Mouse (Mus musculus) liver, embryonic 15.5 days (tissue): ENCODE data around the gene Traf4. TPM values are rescaled to one million over a fixed set of nuclear protein-coding genes. Genes with fewer than 3 reads are reported as not detected.
A peak's percentile ranks its signal among the peaks of the same experiment; 100 is the strongest.

Experiments used
- ATAC-seq: fragments of 200-750 bp; cut with Nextera tagmentation; 2 replicates; pipeline ENCODE4 v1.8.0; 2017; ENCODE audit warnings: moderate number of reproducible peaks, mild to moderate bottlenecking, moderate library complexity; ENCODE audit not compliant: insufficient read depth
- H3K27ac ChIP-seq: fragments of 300-500 bp; sonication (generic); replicated peaks from 2 replicates; pipeline ENCODE4 v1.5.1; 2015; ENCODE audit warnings: mild to moderate bottlenecking, inconsistent platforms
- H3K27me3 ChIP-seq: fragments of 300-500 bp; sonication (generic); 2 replicates; pipeline ENCODE4 v1.6.1; 2015; ENCODE audit warnings: mild to moderate bottlenecking, inconsistent platforms
- H3K36me3 ChIP-seq: fragments of 300-500 bp; sonication (generic); replicated peaks from 2 replicates; pipeline ENCODE4 v1.6.1; 2015; ENCODE audit warnings: moderate library complexity, mild to moderate bottlenecking, inconsistent platforms
- H3K4me1 ChIP-seq: fragments of 300-500 bp; sonication (generic); replicated peaks from 2 replicates; pipeline ENCODE4 v1.6.1; 2015; ENCODE audit warnings: inconsistent platforms
- H3K4me2 ChIP-seq: fragments of 300-500 bp; sonication (generic); 2 replicates; pipeline ENCODE4 v1.6.1; 2015; ENCODE audit warnings: moderate library complexity, mild to moderate bottlenecking, inconsistent platforms
- H3K4me3 ChIP-seq: fragments of 300-500 bp; sonication (generic); replicated peaks from 2 replicates; pipeline ENCODE4 v1.5.1; 2015; ENCODE audit warnings: mild to moderate bottlenecking, inconsistent platforms
- H3K9ac ChIP-seq: fragments of 300-500 bp; sonication (generic); 2 replicates; pipeline ENCODE4 v1.6.1; 2015; ENCODE audit warnings: moderate library complexity, mild to moderate bottlenecking, inconsistent platforms
- H3K9me3 ChIP-seq: fragments of 300-500 bp; sonication (generic); replicated peaks from 2 replicates; pipeline ENCODE4 v1.6.1; 2016; ENCODE audit warnings: inconsistent platforms
- WGBS: fragments of 180-500 bp; shearing (Covaris S2); methylation state at CpG from one replicate; pipeline ENCODE4 v1.1.7; 2015; ENCODE audit warnings: mixed read lengths; ENCODE audit not compliant: insufficient replicate concordance; 5-methylcytosine and 5-hydroxymethylcytosine counted together
- polyA plus RNA-seq: library from polyadenylated mRNA; unstranded; fragments of >200 nt; fragmentation: Nextera tagmentation; extraction: Ambion mirVana; gene quantifications from 2 replicates; pipeline ENCODE4 v1.2.1, GENCODE M21; 2015

The Traf4 gene
- polyA plus RNA-seq, 1 experiment from 2014 or later, result 27.5 TPM

- 84% methylated on average over 3 of the region's 3 CpGs for WGBS
- ATAC-seq, result no peak
- H3K4me1 ChIP-seq, result peaks cover 67% of the 10 kb centered on the region
- H3K27ac ChIP-seq, result no peak overlapping the region; the same call in 1 of the 2 replicates
- H3K27me3 ChIP-seq, result no peaks in the 10 kb centered on the region
- no peak overlapping the region for H3K4me2 ChIP-seq
- H3K9me3 ChIP-seq, result no peaks in the 10 kb centered on the region
- H3K4me3 ChIP-seq, result no peak overlapping the region
- H3K9ac ChIP-seq, result no peak overlapping the region
- peaks cover 2% of the 10 kb centered on the region; the same call in 1 of the 2 replicates for H3K36me3 ChIP-seq
Measured at GRCm38 (mm10) chr11:78174506-78174905, 9.1 kb upstream of the Traf4 start.

- Histone ChIP-seq H3K9me3 (no peaks in the 10 kb centered on the region), H3K36me3 (no peaks in the 10 kb centered on the region), H3K9ac (no peak overlapping the region), H3K27ac (no peak overlapping the region), H3K27me3 (no peaks in the 10 kb centered on the region), H3K4me1 (peaks cover 77% of the 10 kb centered on the region), H3K4me3 (no peak overlapping the region), H3K4me2 (no peak overlapping the region)
- ATAC-seq, result no peak
- 81% methylated on average over 19 of the region's 19 CpGs for WGBS
Measured at GRCm38 (mm10) chr11:78172748-78173383, 7.5 kb upstream of the Traf4 start.

- Histone ChIP-seq H3K27ac (no peak overlapping the region), H3K9ac (no peak overlapping the region), H3K36me3 (no peaks in the 10 kb centered on the region), H3K4me2 (no peak overlapping the region), H3K9me3 (no peaks in the 10 kb centered on the region), H3K4me3 (no peak overlapping the region), H3K4me1 (peaks cover 83% of the 10 kb centered on the region), H3K27me3 (no peaks in the 10 kb centered on the region)
- 82% methylated on average over 16 of the region's 16 CpGs for WGBS
- ATAC-seq, result no peak
Measured at GRCm38 (mm10) chr11:78172034-78172747, 6.8 kb upstream of the Traf4 start.

GRCm38 (mm10) chr11:78171328-78171727 is 5.9 kb upstream of the Traf4 start:
- H3K9me3 ChIP-seq, result no peaks in the 10 kb centered on the region
- H3K9ac ChIP-seq, result no peak overlapping the region
- no peak for ATAC-seq
- H3K4me1 ChIP-seq, result peaks cover 89% of the 10 kb centered on the region
- 65% methylated on average over 4 of the region's 4 CpGs for WGBS
- no peaks in the 10 kb centered on the region for H3K36me3 ChIP-seq
- H3K4me3 ChIP-seq, result no peak overlapping the region
- H3K4me2 ChIP-seq, result no peak overlapping the region
- H3K27me3 ChIP-seq, result no peaks in the 10 kb centered on the region
- no peak overlapping the region for H3K27ac ChIP-seq

DNA sequence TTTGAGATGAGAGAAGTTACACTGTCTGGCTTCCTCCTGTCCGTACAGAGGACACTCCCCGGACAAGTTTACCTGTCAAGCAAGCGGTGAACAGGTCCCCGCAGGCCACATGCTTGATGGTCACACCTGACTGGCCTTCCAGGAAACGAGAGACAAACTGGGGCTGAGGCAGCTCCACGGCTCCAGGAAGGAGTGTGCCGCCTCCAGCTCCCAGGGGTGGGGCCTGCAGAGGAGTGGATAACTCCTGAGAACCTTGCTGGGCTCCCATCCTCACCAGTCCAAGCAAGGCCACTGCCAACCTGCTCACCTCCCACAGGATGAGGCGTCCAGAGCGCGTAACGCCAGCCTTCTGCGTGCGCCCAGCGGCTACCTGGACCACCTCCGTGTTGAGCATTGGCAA is 4.9 kb upstream of the Traf4 start:
- no peaks in the 10 kb centered on the region for H3K36me3 ChIP-seq
- ATAC-seq, result no peak
- WGBS, result 86% methylated on average over 15 of the region's 15 CpGs
- H3K27ac ChIP-seq, result peak overlapping the region; percentile 86
- peaks cover 90% of the 10 kb centered on the region for H3K4me1 ChIP-seq
- H3K4me2 ChIP-seq, result peak overlapping the region; percentile 73; the same call in 1 of the 2 replicates
- H3K4me3 ChIP-seq, result no peak overlapping the region
- no peaks in the 10 kb centered on the region for H3K27me3 ChIP-seq
- no peak overlapping the region for H3K9ac ChIP-seq
- H3K9me3 ChIP-seq, result no peaks in the 10 kb centered on the region

DNA sequence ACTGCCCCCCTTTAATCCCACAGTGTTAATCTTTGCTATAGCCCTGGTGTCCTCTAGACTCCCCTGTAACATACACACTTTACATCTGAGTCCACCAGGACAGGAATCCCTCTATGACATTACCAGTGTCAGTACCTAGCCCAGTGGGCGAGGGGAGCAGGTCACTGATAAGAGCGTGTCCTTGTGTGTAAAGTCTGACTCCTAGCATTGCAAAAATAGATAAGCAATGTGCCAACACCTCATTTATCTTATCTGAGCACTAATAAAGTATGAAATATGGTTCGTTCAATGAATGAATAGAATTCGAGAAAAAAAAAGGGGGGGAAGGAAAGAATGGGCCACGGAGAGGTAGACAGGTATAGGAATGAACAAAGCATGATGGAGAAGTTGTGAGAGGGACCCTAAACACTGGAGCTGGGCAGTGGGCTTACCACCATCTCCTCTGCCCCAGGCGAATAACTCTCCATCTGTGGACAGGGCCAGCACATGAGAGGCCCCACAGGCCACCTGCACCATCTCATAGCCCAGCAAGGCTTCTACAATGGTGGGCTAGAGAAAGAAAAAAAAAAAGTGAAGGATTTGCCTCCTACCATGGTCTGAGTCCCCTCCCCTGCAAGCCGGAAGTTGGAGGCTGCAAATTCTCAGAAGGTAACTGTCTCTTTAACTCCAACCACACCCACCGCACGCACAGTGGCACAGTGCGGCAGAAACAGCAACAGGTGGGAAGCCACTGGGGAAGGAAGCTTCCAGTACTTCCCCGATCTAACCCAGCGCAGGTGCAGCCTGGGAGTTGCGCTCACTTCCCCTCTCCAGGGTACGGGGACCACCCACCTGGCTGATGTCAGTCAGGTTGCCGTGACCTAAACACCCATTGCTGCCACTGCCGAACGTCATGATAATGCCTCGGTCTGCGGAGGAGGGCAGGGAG is 3.4 kb upstream of the Traf4 start:
- Histone ChIP-seq H3K27me3 (no peaks in the 10 kb centered on the region), H3K9ac (peak overlapping the region; percentile 55), H3K36me3 (no peaks in the 10 kb centered on the region), H3K4me3 (peak overlapping the region; percentile 55), H3K27ac (peak overlapping the region; percentile 86), H3K4me1 (peaks cover 91% of the 10 kb centered on the region), H3K4me2 (peak overlapping the region; percentile 73), H3K9me3 (no peaks in the 10 kb centered on the region)
- WGBS, result 11% methylated on average over 19 of the region's 19 CpGs
- ATAC-seq, result peak; percentile 56

DNA sequence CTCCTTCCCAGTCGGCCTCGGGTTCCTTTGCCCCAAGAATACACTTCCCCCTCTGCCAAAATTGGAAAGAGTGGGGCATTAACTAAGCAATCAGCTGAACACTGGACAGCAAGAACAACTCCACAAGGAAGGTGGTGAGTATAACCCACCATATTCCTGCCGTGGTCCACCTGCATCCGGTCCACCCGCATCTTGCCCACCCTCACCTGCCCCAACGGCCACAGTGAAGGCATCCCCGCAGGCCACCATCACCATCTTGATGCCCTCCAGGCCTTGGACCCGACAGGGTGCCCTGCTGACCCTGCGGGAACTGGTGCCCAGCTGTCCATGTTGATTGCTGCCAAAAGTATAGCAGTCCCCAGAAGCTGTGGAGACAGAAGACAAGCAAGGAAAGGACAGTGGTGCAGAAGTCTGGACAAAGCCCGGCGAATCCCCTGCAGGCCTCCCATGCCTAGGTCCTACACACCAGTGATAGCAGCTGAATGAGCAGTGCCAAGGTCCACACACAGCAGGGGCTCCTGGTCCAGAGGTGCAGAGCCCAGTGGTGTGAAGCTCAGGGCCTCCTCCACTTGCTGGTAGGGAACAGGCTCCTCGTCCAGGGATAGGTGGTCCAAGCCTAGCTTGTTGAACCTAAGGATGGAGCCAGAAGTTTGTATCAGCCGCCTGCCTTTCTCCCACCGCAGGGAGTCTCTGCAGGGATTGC is 2.0 kb upstream of the Traf4 start:
- no peaks in the 10 kb centered on the region for H3K9me3 ChIP-seq
- peak overlapping the region; percentile 86 for H3K27ac ChIP-seq
- peaks cover 94% of the 10 kb centered on the region for H3K4me1 ChIP-seq
- H3K36me3 ChIP-seq, result peaks cover 4% of the 10 kb centered on the region; the same call in 1 of the 2 replicates
- H3K9ac ChIP-seq, result no peak overlapping the region
- WGBS, result 86% methylated on average over 14 of the region's 14 CpGs
- H3K4me2 ChIP-seq, result peak overlapping the region; percentile 73
- H3K27me3 ChIP-seq, result no peaks in the 10 kb centered on the region
- no peak for ATAC-seq
- H3K4me3 ChIP-seq, result no peak overlapping the region

GRCm38 (mm10) chr11:78166640-78167039 is 1.3 kb upstream of the Traf4 start:
- Histone ChIP-seq H3K4me3 (no peak overlapping the region), H3K4me2 (peak overlapping the region; percentile 99), H3K9me3 (no peaks in the 10 kb centered on the region), H3K27me3 (no peaks in the 10 kb centered on the region), H3K9ac (no peak overlapping the region), H3K36me3 (peaks cover 12% of the 10 kb centered on the region), H3K4me1 (peaks cover 94% of the 10 kb centered on the region), H3K27ac (peak overlapping the region; percentile 88; the same call in 1 of the 2 replicates)
- WGBS, result 57% methylated on average over 6 of the region's 6 CpGs
- no peak for ATAC-seq

- WGBS, result 39% methylated on average over 4 of the region's 4 CpGs
- no peak for ATAC-seq
- peak overlapping the region; percentile 73 for H3K4me3 ChIP-seq
- H3K36me3 ChIP-seq, result peaks cover 16% of the 10 kb centered on the region
- H3K27me3 ChIP-seq, result no peaks in the 10 kb centered on the region
- H3K4me1 ChIP-seq, result peaks cover 97% of the 10 kb centered on the region
- H3K9me3 ChIP-seq, result no peaks in the 10 kb centered on the region
- peak overlapping the region; percentile 99 for H3K4me2 ChIP-seq
- H3K9ac ChIP-seq, result peak overlapping the region; percentile 86
- H3K27ac ChIP-seq, result peak overlapping the region; percentile 88
Measured at GRCm38 (mm10) chr11:78166161-78166560, 772 bp upstream of the Traf4 start.

GRCm38 (mm10) chr11:78165761-78166109 is 346 bp upstream of the Traf4 start:
- 3% methylated on average over 16 of the region's 16 CpGs for WGBS
- Histone ChIP-seq H3K9ac (peak overlapping the region; percentile 86), H3K27ac (peak overlapping the region; percentile 88), H3K4me3 (peak overlapping the region; percentile 73), H3K36me3 (peaks cover 20% of the 10 kb centered on the region), H3K4me2 (peak overlapping the region; percentile 99), H3K9me3 (no peaks in the 10 kb centered on the region), H3K4me1 (peaks cover 98% of the 10 kb centered on the region), H3K27me3 (no peaks in the 10 kb centered on the region)
- ATAC-seq, result peak; percentile 25
